Mouse (Mus musculus) adrenal gland, adult 2 months (tissue): ENCODE measurements around the gene Sync. TPM values are rescaled to one million over a fixed set of nuclear protein-coding genes. Genes with fewer than 3 reads are reported as not detected.

ENCODE experiments used
- DNase-seq: peaks from one replicate; pipeline ENCODE4 v3.0.0; 2021
- polyA plus RNA-seq: library from polyadenylated mRNA; depleted of rRNA; stranded (reverse); fragments of >200 nt; gene quantifications from 2 replicates; pipeline ENCODE4 v1.2.3, GENCODE M21; 2012
- total RNA-seq, 2 experiments: library from RNA; stranded (reverse); gene quantifications; 2 replicates each; pipeline ENCODE4 v1.2.3; 2021

The Sync gene
- total and polyA plus RNA-seq, 3 experiments, result 0.11 to 0.97 (median 0.66) TPM

DNA sequence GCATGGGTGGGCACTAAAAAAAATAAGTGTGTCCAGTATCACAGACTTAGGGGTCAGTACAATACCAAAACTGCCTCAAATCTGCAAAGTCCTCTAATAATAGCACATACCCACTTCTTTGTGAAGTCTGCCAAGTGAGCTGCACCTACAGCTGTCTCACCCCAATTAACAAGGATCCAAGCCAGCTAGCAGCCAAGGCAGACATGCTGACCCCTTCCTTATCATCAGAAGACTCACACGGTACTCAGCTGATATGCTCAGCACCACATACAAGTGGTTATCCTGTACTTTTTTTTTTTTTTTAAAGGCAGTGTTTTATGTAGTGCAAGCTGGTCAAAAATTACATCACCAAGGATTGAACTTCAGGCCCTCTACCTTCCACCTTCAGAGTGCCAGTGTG is 16.9 kb downstream of the Sync start:
- DNase-seq, result no peak

DNA sequence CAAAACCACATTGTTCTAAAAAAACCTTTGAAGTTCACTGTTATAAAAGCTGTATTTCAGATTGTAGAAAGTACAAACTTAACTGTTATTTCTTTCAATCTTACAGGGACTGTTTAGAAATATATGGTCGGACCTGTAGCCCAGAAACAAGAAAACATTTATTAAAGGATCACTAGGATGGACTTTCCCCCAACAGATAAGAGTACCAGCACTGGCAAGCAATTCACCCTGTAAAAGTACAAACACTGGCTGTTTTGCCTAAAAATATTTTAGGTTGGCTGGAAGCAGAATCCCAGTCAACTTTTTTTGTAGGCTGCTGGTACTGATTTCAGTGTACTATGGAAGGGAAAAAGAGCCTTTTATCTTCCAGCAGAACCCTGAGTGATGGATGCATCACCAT is 20.5 kb downstream of the Sync start:
- DNase-seq, result no peak

DNA sequence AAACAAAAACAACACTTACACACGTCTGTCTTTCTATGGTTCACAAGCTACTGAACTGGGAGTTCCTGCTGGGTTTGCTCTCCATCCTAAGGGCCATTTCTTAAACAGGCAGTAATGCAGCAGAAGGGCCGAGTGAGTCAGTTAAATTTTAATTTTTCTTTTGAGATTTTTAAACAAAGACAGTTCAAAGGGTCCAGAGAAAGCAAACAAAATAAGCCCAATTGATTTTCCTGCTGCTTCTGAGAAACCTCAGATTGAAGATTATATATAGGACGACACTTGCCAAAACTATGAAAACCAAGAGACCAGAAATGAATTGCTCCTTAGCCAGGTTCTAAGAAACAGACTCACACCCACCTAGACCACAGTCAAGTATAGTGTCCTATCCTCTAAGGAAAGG is 26.5 kb downstream of the Sync start:
- DNase-seq, result no peak

- no peak for DNase-seq
Measured at GRCm38 (mm10) chr4:129320876-129321275, 33.5 kb downstream of the Sync start.

- no peak for DNase-seq
Measured at GRCm38 (mm10) chr4:129322042-129322441, 34.6 kb downstream of the Sync start.

GRCm38 (mm10) chr4:129323491-129323890 is 36.1 kb downstream of the Sync start:
- DNase-seq, result no peak

- peak; percentile 38 for DNase-seq
Measured at GRCm38 (mm10) chr4:129324756-129325155, 37.3 kb downstream of the Sync start.

GRCm38 (mm10) chr4:129326191-129326590 is 38.8 kb downstream of the Sync start:
- DNase-seq, result peak; percentile 23

- DNase-seq, result no peak
Measured at GRCm38 (mm10) chr4:129332846-129333245, 45.4 kb downstream of the Sync start.

DNA sequence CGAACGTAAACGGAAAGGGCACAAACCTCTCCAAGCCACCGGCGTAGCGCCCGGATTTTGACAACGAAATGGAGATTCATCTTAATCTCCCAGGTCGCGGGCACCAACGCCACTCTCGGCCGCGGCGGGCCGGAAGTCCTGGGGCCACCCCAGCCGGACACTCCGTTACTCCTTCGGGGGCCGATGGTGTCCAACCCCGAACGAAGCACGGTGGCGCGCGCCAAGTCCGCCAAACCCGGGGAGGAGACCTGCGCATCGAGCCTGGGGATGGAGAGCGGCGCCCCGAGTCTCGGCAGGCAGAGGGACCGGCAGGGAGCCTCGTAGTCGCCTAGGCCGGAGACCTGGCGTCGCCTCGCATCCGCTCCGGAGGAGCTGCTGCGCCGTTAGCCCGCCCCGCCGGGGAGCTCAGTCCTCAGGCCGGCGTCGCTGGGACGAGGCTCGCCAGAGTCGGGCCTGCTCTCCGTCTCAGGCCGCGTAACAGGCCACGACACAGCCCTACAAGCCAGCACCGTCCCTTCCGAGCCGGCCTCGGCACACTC is 47.3 kb downstream of the Sync start:
- no peak for DNase-seq

DNA sequence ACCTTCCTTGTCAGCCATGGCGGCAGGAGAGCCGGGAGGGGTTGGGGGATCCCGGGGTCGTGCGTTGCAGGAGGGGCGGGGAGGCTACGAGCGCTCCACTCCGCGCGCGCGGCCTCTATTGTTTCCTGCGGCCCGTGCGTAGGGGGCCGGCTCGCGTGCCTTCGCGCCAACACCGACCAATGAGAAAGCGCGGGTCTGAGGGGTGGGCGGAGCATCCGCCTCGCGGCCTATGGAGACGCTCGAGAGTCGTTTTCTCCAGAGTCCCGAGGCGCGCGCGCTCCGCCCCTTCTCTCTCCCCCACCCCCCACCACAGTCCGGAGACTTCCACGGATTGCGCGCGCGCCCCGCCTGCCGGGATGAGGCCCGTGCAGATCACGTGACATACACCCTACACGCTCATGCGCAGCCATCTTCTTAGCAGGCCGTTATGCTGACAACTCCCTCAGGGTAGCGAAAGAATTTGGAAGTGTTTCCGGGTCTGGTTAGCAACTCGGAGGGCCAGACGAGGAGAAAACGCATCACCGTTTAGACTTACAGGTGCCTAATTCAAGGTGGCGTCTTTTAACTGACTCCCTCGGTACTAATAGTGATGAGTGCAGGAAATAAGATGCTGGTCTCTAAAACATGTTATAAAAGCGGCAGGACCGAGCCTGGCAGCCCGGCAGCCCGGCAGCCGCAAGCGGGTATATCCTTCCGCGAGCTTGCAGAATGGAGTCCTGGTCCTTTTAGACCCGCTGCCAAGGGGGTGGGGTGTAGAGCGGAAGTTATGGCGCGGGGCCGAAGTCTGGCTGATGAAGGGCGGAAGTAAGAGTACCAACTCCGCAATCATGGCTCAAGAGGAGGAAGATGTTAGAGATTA is 48.0 kb downstream of the Sync start, which contains the start of the genes Rbbp4 and Zbtb8os:
TSS of gene Rbbp4 (minus strand) at position 155 of the 859 bp plus-strand sequence.
TSS of gene Zbtb8os (plus strand) at position 480 of the 859 bp plus-strand sequence.
- peak; percentile 99 for DNase-seq

- no peak for DNase-seq
Measured at GRCm38 (mm10) chr4:129336291-129336690, 48.9 kb downstream of the Sync start.

GRCm38 (mm10) chr4:129339743-129340142 is 52.3 kb downstream of the Sync start:
- DNase-seq, result no peak

GRCm38 (mm10) chr4:129341888-129342287 is 54.5 kb downstream of the Sync start:
- no peak for DNase-seq

- no peak for DNase-seq
Measured at GRCm38 (mm10) chr4:129342705-129343104, 55.3 kb downstream of the Sync start.

GRCm38 (mm10) chr4:129346481-129347154 is 59.2 kb downstream of the Sync start:
- no peak for DNase-seq

DNA sequence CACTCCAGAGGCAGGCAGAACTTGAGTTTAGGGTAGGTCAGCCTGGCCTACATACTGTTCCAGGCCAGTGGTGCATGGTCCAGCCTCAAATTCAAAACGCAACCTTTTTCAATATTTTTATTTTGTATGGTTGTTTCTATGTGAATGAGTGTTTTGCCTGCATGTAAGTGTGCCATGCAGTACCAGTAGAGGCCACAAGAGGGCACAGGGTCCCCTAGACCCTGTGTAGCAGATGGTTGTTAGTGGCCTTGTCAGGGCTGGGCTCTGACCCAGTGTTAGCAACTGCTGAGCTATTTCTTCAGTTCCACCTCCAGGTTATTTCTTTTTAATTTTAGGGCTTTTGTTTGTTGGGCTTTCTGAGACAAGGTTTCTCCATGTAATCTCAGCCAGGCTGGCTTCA is 63.2 kb downstream of the Sync start:
- DNase-seq, result peak; percentile 76

- DNase-seq, result no peak
Measured at GRCm38 (mm10) chr4:129351111-129351510, 63.7 kb downstream of the Sync start.

DNA sequence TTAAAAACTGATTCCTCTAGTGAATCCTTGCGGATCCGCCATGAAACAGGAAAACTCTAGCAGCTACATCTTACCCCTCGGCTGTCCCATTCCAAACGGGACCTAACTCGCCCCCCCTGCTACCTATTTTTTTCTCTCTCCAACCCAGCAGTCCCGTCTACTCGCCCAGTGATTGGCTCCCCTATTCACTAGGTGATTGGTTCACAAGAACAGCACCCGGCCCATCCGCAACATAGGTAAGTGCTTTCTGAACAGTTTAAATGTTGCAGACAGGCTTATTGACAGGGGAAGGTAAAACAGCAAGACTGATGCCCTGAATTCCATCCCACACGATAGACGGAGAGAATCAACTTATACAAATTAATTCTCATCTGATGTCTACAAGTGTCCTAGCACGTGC is 65.8 kb downstream of the Sync start:
- no peak for DNase-seq

GRCm38 (mm10) chr4:129354236-129354635 is 66.8 kb downstream of the Sync start:
- DNase-seq, result no peak

- no peak for DNase-seq
Measured at GRCm38 (mm10) chr4:129357613-129358163, 70.3 kb downstream of the Sync start.
